Mouse (Mus musculus) embryonic facial prominence, embryonic 11.5 days (tissue): ENCODE data around the gene Ptpn3. TPM values are rescaled to one million over a fixed set of nuclear protein-coding genes. Genes with fewer than 3 reads are reported as not detected.

Source experiments
- ATAC-seq: fragments of 200-750 bp; cut with Nextera tagmentation; replicated peaks from 2 replicates; pipeline ENCODE4 v1.8.0; 2017; ENCODE audit warnings: low read depth; ENCODE audit not compliant: insufficient number of reproducible peaks, low FRiP score, low TSS enrichment
- DNase-seq: peaks from one replicate; pipeline ENCODE4 v3.0.0-alpha.2; 2015; ENCODE audit warnings: low spot score
- H3K27ac ChIP-seq: fragments of 300-500 bp; sonication (generic); replicated peaks from 2 replicates; pipeline ENCODE4 v1.5.1; 2014; ENCODE audit warnings: mild to moderate bottlenecking, low read depth, low read length, control low read depth
- H3K27me3 ChIP-seq: fragments of 300-500 bp; sonication (generic); 2 replicates; pipeline ENCODE4 v1.6.1; 2014; ENCODE audit warnings: mild to moderate bottlenecking, low read length, moderate library complexity, mixed read lengths; ENCODE audit not compliant: control insufficient read depth, insufficient read depth
- H3K36me3 ChIP-seq: fragments of 300-500 bp; sonication (generic); replicated peaks from 2 replicates; pipeline ENCODE4 v1.6.1; 2014; ENCODE audit warnings: low read depth, mild to moderate bottlenecking, low read length, moderate library complexity, mixed read lengths; ENCODE audit not compliant: control insufficient read depth, insufficient read depth
- H3K4me1 ChIP-seq: fragments of 300-500 bp; sonication (generic); 2 replicates; pipeline ENCODE4 v1.6.1; 2014; ENCODE audit warnings: low read length, mixed read lengths; ENCODE audit not compliant: control insufficient read depth, insufficient read depth
- H3K4me2 ChIP-seq: fragments of 300-500 bp; sonication (generic); 2 replicates; pipeline ENCODE4 v1.6.1; 2014; ENCODE audit warnings: low read depth, mild to moderate bottlenecking, control low read depth, low read length, moderate library complexity
- H3K4me3 ChIP-seq: fragments of 300-500 bp; sonication (generic); 2 replicates; pipeline ENCODE4 v1.5.1; 2014; ENCODE audit warnings: low read depth, low read length, control low read depth
- H3K9ac ChIP-seq: fragments of 300-500 bp; sonication (generic); replicated peaks from 2 replicates; pipeline ENCODE4 v1.6.1; 2014; ENCODE audit warnings: mild to moderate bottlenecking, control low read depth, low read length
- H3K9me3 ChIP-seq: fragments of 300-500 bp; sonication (generic); replicated peaks from 2 replicates; pipeline ENCODE4 v1.6.1; 2016; ENCODE audit warnings: mild to moderate bottlenecking, low read length, inconsistent platforms, mixed read lengths; ENCODE audit not compliant: control insufficient read depth
- WGBS: fragments of 180-500 bp; shearing (Covaris S2); extraction: QIAGEN DNeasy Blood & Tissue Kit; methylation state at CpG from one replicate; pipeline ENCODE4 v1.1.7; 2014; 5-methylcytosine and 5-hydroxymethylcytosine counted together
- polyA plus RNA-seq: library from polyadenylated mRNA; unstranded; fragments of >200 nt; fragmentation: Nextera tagmentation; extraction: Ambion mirVana; gene quantifications from 2 replicates; pipeline ENCODE4 v1.2.1, GENCODE M21; 2014

Gene Ptpn3
- polyA plus RNA-seq, 1 experiment from 2014 or later: 1.9 TPM

- H3K27ac ChIP-seq: no peak overlapping the region
- no peak overlapping the region for H3K4me3 ChIP-seq
- H3K4me2 ChIP-seq: no peak overlapping the region
- no peaks in the 10 kb centered on the region for H3K4me1 ChIP-seq
- 74% methylated on average over 18 of the region's 18 CpGs for WGBS
- no peaks in the 10 kb centered on the region for H3K9me3 ChIP-seq
- H3K9ac ChIP-seq: no peak overlapping the region
- no peaks in the 10 kb centered on the region for H3K36me3 ChIP-seq
- no peak for ATAC-seq
- no peak for DNase-seq
- no peaks in the 10 kb centered on the region for H3K27me3 ChIP-seq
Observed at GRCm38 (mm10) chr4:57228601-57229520, 72.8 kb downstream of the Ptpn3 start.

- Histone ChIP-seq H3K27me3 (no peaks in the 10 kb centered on the region), H3K9me3 (no peaks in the 10 kb centered on the region), H3K27ac (no peak overlapping the region), H3K9ac (no peak overlapping the region), H3K4me2 (no peak overlapping the region), H3K4me3 (no peak overlapping the region), H3K4me1 (no peaks in the 10 kb centered on the region), H3K36me3 (no peaks in the 10 kb centered on the region)
- DNase-seq (no peak), ATAC-seq (no peak; the same call in 1 of the 2 replicates)
- 98% methylated on average over 2 of the region's 2 CpGs for WGBS
Observed at GRCm38 (mm10) chr4:57224776-57225175, 76.9 kb downstream of the Ptpn3 start.

DNA sequence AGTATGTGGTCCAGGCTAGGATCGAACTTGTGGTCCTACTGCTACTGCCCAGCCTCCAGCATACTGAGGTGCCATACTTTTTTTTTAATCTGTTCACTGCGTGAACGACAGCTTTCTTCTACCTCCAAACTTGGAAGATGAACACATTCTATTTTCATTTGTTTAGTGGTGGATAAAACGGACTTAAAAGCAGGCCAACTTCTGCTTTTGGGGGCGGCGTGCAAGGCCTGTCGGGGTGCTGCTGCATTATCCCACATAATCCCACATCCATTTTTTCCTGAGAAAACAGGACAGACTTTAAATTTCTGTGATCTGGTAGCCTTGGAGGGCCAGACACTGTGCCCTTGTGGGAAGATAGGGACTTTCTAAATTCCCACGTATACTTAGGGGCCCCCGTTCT, 83.9 kb downstream of the Ptpn3 start:
- H3K27me3 ChIP-seq: no peaks in the 10 kb centered on the region
- no peak overlapping the region for H3K27ac ChIP-seq
- no peaks in the 10 kb centered on the region for H3K36me3 ChIP-seq
- DNase-seq: no peak
- no peaks in the 10 kb centered on the region for H3K4me1 ChIP-seq
- H3K9ac ChIP-seq: no peak overlapping the region
- WGBS: 90% methylated on average over 9 of the region's 9 CpGs
- no peak for ATAC-seq
- H3K4me3 ChIP-seq: no peak overlapping the region
- no peak overlapping the region for H3K4me2 ChIP-seq
- no peaks in the 10 kb centered on the region for H3K9me3 ChIP-seq

GRCm38 (mm10) chr4:57216535-57216934, 85.1 kb downstream of the Ptpn3 start:
- Histone ChIP-seq H3K4me3 (no peak overlapping the region), H3K4me1 (no peaks in the 10 kb centered on the region), H3K4me2 (no peak overlapping the region), H3K9me3 (no peaks in the 10 kb centered on the region), H3K27me3 (no peaks in the 10 kb centered on the region), H3K36me3 (no peaks in the 10 kb centered on the region), H3K9ac (no peak overlapping the region), H3K27ac (no peak overlapping the region)
- ATAC-seq (no peak), DNase-seq (no peak)
- WGBS: 89% methylated on average over 4 of the region's 4 CpGs

- no peak overlapping the region for H3K4me3 ChIP-seq
- H3K27ac ChIP-seq: no peak overlapping the region
- ATAC-seq (no peak), DNase-seq (no peak)
- no peak overlapping the region for H3K9ac ChIP-seq
- no peak overlapping the region for H3K4me2 ChIP-seq
- H3K36me3 ChIP-seq: no peaks in the 10 kb centered on the region
- H3K9me3 ChIP-seq: no peaks in the 10 kb centered on the region
- no peaks in the 10 kb centered on the region for H3K4me1 ChIP-seq
- WGBS: 84% methylated on average over 9 of the region's 9 CpGs
- H3K27me3 ChIP-seq: no peaks in the 10 kb centered on the region
Observed at GRCm38 (mm10) chr4:57214852-57215251, 86.8 kb downstream of the Ptpn3 start.

DNA sequence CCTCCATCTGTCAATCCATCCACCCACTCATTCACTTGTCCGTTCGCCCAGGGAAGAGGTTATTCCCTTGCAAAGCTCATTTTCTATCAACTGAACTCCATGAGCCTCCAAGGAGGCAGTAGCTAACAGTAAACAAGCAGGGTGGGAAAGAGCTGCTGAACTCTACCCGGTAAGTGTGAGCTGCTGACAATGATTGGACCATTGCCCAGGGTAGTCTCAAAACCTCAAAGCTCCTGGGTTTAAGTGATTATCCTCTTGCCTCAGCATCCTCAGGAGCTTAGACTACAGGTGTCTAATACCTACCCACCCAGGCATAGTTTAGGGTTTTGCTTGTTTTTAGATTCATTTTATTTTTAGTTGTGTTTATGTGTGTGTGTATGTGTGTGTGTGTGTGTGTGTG, 87.5 kb downstream of the Ptpn3 start:
- H3K9ac ChIP-seq: no peak overlapping the region
- no peak for ATAC-seq
- WGBS: 83% methylated on average over 3 of the region's 3 CpGs

GRCm38 (mm10) chr4:57211706-57212105, 89.9 kb downstream of the Ptpn3 start:
- no peaks in the 10 kb centered on the region for H3K27me3 ChIP-seq
- no peaks in the 10 kb centered on the region for H3K4me1 ChIP-seq
- H3K36me3 ChIP-seq: no peaks in the 10 kb centered on the region
- no peak overlapping the region for H3K4me3 ChIP-seq
- no peak overlapping the region for H3K9ac ChIP-seq
- DNase-seq (no peak), ATAC-seq (no peak)
- no peak overlapping the region for H3K27ac ChIP-seq
- H3K9me3 ChIP-seq: no peaks in the 10 kb centered on the region
- WGBS: 62% methylated on average over 2 of the region's 2 CpGs
- no peak overlapping the region for H3K4me2 ChIP-seq

More for the DNA sequence above, 87.5 kb downstream of the Ptpn3 start:
- H3K36me3 ChIP-seq: no peaks in the 10 kb centered on the region
- no peak overlapping the region for H3K27ac ChIP-seq
- H3K4me1 ChIP-seq: no peaks in the 10 kb centered on the region
- H3K4me3 ChIP-seq: no peak overlapping the region
- H3K9me3 ChIP-seq: no peaks in the 10 kb centered on the region
- no peak for DNase-seq
- no peak overlapping the region for H3K4me2 ChIP-seq
- H3K27me3 ChIP-seq: no peaks in the 10 kb centered on the region

DNA sequence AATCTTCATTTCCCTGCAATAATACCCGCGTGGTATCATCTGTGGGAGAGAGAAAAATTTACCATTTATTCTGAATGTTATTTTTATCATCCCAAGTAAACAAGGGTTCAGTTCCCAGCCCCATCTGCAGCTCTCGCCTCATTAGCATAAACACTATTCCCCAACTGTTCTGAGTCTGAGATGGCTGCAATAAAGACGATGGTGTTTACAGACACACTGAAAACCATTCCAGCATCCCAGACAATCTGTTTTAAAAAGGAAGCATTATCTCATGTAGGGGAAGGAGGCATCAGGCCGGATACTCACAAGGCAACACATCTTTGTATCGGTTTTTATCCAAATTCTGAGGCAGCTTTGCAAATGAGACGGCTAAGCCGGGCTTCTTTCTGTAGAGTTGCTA, 95.7 kb downstream of the Ptpn3 start:
- H3K27ac ChIP-seq: no peak overlapping the region
- no peaks in the 10 kb centered on the region; the same call in 1 of the 2 replicates for H3K4me1 ChIP-seq
- H3K27me3 ChIP-seq: no peaks in the 10 kb centered on the region
- no peak for DNase-seq
- H3K9ac ChIP-seq: no peak overlapping the region
- no peak overlapping the region for H3K4me3 ChIP-seq
- no peaks in the 10 kb centered on the region for H3K36me3 ChIP-seq
- no peak overlapping the region for H3K4me2 ChIP-seq
- 84% methylated on average over 8 of the region's 8 CpGs for WGBS
- H3K9me3 ChIP-seq: no peaks in the 10 kb centered on the region
- ATAC-seq: no peak
